Mouse (Mus musculus): ENCODE results near the gene Swi5.

Swi5 gene

DNA sequence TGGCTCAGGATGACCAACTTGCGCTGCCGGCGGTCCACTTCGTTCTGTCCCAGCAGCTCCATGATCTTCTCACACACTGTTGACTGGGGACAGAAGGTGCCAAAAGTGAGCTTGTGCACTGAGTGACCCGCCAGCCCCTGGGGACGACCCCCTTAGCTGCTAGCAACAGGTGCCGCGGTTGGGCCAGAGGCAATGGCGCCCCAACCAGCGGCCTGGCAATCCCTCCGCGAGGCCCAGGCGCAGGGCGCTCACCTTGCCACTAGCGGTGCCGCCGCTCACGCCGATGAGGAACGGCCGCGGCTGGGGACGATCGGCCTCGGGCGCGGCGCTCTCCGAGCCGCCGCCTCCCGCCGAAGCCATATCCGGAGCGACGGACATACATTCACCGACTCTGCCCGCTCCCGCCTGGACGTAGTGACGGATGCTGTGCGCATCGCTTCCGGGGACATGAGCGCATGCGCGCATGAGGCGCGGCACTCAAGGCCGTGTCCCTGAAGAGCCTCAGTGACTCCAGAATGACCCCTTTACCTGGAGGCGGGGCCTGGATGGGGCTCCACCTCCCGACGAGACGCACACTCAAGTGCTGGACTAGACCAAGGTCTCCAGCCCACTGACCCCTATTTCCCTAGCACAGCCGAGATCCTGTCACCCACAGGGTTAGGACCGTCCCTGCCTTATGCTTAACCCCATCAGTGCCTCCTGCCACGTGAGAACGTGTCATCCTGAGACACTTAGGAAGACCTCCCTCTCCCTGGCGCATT is 28.0 kb downstream of the Swi5 start, which contains the start of gene Uck1:
Gene Uck1 (minus strand): TSS at position 503 of the 761 bp plus-strand sequence.
- peak; percentile 90 to 92 for DNase-seq

- DNase-seq, result no peak
Measured at GRCm38 (mm10) chr2:32258887-32259533, 28.9 kb downstream of the Swi5 start.

GRCm38 (mm10) chr2:32256273-32256672 is 31.6 kb downstream of the Swi5 start:
- DNase-seq, result no peak

DNA sequence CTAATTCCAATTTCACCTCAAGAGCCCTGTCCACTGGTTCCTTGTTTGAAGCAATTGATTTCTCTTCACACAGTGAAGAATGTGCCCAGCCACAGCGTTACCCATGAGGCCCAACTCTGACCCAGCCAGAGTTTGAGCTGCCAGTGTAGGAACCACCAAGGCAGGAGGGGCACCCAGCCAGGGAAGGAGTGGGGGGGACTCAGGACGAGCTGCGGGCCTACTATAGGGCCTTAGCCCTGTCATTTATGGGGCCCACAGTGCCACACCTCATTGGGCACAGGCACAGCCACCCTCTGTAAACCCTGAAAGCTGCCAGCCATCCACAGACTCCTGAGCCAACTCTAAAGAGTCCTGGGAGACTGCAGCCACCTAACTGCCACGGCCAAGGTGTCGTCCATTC is 33.3 kb downstream of the Swi5 start:
- DNase-seq, result no peak

DNA sequence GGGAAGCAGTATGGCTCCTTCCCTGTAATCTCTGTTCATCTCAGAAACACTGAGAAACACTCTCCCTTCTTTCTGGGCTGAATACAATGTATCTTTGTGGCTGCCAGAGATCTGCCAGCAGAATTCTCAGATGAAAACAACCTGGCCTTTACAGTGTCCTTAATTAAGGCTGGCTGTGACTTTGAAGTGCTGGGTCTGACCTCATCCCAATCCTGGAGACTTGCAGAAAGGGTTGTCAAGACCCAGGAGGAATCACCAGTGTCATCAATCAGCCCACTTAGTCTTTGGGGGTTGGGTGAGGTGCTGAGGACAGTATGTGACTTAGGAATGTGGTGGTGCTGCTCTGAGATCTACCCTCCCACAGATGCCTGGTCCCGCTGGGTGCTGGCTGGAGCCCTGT is 34.5 kb downstream of the Swi5 start:
- no peak for DNase-seq

- DNase-seq, result no peak
Measured at GRCm38 (mm10) chr2:32252658-32253057, 35.2 kb downstream of the Swi5 start.

DNA sequence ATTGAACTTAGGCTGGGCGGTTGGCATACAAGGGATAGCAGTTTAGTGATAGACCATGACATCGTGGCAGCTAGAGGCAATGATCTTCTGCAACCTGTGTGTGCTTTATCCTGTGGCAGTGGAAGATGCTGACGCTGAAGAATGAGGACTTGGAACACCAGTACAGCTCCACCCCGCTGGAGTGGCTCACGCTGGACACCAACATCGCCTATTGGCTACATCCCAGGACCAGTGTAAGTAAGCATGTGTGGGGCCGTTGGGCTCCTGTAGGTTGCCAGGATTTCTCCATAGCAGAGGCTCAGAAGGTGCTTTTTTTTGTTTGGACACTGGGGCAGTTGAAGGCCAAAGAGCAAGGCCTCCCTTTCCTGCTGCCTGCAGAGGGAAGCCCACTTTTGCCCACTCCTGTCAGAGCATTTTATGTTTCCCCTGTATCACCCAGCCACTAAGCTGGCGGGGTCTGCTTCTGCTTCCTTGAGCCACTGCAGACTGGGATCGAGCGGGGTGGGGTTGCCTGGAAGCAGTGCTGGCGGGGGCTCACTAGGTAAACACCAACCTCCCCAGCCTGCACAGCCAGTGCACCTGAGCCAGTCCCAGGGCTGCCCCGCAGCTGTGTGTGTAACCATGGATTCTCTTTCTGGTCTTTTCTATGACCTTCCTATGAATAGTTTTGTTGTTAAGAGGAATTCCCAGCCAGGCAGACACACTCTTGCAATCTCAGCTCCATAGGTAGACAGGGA is 35.9 kb downstream of the Swi5 start:
- no peak for DNase-seq

DNA sequence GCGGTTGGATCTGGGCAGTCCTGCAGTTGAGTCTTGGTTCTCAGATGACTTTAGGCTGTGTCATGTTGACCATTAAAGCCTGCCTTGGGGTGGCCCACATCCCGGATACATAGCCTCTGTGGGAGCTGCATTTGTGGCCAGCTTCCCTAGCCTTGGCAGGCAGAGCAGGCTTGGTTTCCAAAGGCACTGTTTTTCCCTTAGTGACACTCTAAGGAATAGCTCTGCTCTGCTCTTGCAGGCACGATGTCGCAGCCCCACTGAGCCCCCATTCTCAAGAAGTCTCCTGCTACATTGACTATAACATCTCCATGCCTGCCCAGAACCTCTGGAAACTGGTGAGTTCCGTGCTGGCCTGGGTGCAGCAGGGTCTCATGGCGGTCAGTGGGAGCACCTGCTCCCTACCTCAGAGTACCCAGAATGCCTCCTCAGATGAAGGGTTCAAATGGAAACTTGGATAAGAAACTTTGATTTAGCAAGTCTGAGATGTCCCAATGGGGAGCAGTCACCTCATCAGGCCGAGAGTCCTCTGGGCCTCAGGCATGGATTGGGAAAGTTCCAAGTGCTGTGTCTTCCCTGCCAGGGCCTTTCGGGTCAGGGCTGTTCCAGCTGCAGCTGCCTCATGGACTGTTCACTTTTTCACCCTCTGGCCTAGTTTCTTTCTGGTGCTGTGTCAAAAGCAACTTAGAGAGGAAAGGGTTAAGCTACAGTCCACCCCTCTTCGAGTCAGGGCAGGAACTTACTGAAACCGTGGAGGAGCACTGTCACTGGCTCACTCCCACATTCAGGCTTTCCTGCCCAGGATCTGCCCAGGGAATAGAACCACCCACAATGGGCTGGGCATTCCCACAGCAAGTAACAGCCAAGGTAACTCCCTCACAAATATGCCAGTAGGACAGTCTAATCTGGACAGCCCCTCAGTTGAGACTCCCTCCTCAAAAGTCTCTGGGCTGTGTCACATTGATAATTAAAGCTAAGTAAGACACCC is 39.2 kb downstream of the Swi5 start:
- DNase-seq, result no peak

- DNase-seq, result no peak
Measured at GRCm38 (mm10) chr2:32246741-32247140, 41.1 kb downstream of the Swi5 start.

DNA sequence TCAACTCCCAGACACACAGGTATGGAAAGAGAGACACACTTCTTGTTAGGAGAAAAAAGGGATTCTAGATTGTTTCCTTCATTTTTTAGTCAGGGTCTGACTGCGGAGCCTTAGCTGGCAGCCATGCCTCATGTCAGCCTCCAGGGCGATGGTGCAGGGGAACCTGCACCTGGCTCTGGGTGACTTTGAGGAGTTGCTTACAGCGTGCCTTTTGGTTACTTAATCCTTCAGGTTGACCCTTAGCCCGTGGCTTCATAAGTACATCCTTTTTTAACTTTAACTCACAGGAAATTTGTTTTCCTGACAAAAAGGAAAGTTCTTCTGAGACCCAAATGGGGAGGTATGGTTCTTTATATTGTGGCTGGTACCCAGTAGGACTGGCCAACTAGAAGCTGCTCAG is 44.9 kb downstream of the Swi5 start:
- no peak for DNase-seq

- no peak for DNase-seq
Measured at GRCm38 (mm10) chr2:32240591-32240990, 47.3 kb downstream of the Swi5 start.

DNA sequence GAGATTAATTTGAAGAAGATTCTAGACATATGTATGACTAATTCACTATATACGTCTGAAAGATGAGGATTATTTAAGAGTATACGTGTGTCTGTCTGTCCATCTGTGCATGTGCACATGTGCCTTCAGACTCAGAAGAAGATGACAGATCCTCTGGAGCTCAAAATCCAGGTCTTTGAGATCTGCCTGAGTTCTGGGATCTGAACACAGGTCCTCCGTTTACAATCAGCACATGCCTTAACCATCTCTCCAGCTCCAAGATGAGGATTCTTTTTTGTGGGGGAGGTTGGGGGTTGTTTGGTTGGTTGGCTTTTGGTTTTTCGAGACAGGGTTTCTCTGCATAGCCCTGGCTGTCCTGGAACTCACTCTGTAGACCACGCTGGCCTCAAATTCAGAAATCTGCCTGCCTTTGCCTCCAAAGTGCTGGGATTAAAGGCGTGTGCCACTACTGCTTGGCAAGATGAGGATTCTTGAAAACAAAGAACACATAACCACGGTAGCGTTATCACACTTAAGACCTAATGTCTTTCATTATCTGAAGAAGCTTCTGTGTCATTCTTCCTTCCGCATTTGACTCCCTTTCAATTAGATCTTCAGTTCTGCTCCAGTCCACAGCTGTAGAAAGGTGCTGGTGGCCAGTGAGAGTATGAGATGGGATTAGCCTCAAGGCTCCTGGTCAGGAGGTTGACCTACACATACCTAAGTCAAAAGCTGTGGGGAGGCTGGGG is 49.0 kb downstream of the Swi5 start:
- no peak for DNase-seq

DNA sequence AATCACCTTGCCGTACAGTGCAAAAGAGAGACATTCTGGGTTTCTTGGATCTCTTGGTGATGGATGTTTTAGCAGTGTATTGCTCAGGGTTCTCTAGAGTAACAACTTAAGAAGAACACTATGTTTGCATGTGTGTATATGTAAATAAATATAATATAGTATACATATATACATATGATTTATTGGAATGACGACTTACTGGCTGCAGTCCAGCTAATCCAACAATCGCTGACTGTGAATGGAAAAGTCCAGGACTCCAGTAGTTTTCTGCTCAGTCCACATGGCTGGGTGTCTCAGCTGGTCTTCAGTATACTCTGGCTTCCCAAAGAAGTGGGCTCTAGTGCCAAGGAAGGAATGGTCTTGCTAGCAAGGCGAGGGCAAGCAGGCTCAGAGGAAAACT is 50.3 kb downstream of the Swi5 start:
- no peak for DNase-seq

DNA sequence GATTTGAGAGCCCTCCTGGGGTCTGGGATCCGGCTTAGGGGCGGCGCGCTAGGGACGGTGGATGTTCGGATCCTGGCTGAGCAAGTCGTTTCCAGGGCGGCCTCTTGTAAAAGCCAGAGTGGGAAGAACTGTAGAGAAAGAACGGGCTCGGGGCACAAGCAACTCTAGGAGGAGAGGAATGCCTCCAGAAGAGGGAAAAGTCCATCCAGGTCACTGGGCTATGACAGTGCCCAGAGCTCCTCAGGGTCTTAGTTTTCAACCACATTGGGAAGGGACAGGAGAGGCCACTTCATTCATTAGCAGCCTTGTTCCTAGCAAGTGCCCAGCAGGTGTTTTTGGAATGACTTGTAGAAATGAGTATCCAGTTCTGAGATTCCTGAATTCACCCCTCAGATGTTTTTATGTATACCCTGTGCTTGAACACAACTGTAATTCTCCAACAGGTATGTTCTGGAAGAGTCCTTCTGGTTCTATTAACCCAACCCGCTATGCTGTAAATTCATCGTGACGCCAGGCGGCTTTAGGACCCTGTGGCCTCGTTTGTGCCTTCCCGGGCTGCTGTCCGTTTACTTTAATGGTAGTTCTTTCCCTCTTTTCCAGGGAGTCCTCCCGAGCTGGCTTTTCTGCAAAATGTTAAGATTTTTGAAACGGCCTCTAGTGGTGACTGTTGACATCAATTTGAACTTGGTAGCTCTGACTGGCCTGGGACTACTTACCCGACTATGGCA is 51.0 kb downstream of the Swi5 start:
- DNase-seq, result peak; percentile 65

- DNase-seq, result peak; percentile 92 to 94
Measured at GRCm38 (mm10) chr2:32235886-32236759, 51.8 kb downstream of the Swi5 start, which contains the start of gene Pomt1. TSS of gene Pomt1 (plus strand) at chr2:32236590.

DNA sequence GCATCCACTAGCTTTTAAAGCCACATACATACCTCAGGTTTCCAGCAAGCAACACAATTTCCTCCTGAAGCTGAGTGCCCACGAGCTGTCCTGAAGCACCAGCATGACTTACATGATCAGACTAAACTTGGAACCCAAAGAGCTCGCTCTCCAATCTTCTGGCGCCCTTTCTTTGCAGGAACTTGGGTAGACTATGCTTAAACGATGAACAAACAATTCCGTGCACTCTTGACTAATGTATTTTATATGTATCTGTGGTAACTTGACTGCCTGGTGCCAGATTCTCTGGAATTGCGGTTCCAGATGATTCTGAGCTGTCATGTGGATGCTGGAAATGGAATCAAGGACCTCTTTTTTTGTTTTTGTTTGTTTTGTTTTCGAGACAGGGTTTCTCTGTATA is 52.4 kb downstream of the Swi5 start:
- DNase-seq, result no peak

Measured in cerebellum, postnatal 14 days (tissue).